Mouse (Mus musculus) brain, embryonic 18.5 days (tissue): ENCODE data around the gene Lcn4.

Source experiments
- DNase-seq: peaks from one replicate; pipeline ENCODE4 v3.0.0-alpha.2; 2012; ENCODE audit warnings: low read depth, low spot score

Lcn4 gene

GRCm38 (mm10) chr2:26634629-26635488 is 36.2 kb downstream of the Lcn4 start:
- no peak for DNase-seq

DNA sequence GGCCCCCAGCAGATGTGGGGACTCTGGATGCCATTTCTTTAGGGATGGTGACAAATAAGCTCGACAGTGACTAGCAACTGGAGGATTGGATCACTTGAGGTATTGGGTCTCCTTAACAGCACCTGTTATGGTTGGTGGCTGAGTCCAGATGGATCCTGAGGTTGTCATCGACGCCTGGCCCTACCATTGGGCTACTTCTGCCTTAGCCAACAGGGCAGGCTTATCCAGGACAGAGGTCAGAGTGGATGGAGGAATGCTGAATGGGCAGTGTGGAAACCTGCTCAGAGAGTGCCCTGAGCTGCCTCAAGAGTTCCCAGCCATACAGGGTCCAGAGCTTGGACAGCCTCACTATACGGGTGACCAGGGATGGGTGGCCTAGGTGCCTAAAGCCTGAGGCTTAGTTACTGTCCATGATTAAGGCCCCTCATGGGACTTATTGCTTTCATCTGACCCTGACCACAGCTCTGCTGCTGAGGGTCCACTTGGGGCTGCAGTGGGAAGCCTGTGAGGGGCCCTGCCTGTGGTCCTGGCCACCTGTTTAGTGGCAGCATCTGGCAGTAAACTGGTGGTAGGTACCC is 37.0 kb downstream of the Lcn4 start:
- DNase-seq: no peak

DNA sequence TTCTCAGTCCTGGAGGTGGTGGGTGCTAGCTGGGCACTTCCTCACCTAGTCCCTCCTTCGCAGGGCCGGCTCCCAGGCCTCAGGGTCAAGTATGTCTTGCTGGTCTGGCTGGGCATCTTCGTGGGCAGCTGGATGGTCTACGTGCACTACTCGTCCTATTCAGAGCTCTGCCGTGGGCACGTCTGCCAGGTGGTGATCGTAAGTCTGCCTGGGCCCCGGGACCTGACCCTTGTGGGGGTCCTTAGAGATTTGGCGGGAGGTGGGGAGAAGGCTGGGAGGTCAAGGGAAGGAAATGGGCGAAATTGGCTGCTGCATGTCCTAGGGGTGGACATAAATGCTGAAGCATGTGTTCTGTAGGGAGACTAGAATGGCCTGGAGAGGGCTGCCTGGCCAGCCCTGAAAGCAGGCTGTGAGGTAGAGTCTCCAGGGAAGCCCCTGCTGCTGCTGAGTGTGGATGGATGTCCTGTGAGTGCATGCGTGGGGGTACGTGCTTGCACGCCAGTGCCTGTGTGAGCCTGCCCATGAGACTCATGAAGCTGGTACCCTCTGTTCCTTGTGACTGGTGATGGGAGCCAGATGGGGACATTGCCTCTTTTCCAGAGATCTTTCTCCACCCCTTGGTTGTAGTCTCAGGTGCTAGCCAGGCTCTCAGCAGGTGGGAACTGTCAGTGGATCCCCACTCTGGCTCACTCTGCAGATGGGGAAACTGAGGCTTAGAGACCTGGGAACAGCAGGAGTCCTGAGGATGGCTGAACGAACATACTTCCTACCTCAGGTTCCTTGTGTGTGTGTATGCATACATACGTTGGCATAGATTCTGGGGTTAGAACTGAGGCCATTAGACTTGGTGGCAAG is 38.3 kb downstream of the Lcn4 start:
- DNase-seq: no peak

GRCm38 (mm10) chr2:26628792-26629437 is 42.2 kb downstream of the Lcn4 start:
- DNase-seq: no peak

- DNase-seq: peak; percentile 83
Measured at GRCm38 (mm10) chr2:26627921-26628739, 43.0 kb downstream of the Lcn4 start, which contains the start of gene Fam69b. Gene Fam69b (plus strand): TSS chr2:26628457.

- no peak for DNase-seq
Measured at GRCm38 (mm10) chr2:26626081-26626480, 45.0 kb downstream of the Lcn4 start.

- no peak for DNase-seq
Measured at GRCm38 (mm10) chr2:26625419-26625818, 45.7 kb downstream of the Lcn4 start.

- DNase-seq: no peak
Measured at GRCm38 (mm10) chr2:26622984-26623383, 48.1 kb downstream of the Lcn4 start.

- no peak for DNase-seq
Measured at GRCm38 (mm10) chr2:26621246-26621645, 49.8 kb downstream of the Lcn4 start.

DNA sequence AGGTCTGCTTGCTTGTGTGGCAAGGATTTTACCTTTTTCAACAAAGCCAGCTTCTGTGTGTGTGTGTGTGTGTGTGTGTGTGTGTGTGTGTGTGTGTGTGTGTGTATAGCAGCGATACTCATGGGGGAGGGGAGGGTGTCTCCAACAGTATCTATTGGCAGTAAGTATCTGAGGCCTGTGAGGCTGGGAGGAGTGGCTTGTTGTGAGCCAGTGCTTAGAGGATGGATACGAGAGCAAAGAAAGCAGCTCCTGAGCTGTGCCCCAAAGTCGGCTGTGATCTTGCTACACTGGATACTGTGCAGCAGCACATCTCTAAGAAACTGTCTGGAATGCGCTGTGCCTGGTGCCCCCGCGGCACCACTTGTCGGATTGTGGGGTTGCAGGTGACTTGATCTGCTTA is 53.2 kb downstream of the Lcn4 start:
- no peak for DNase-seq
